Mouse (Mus musculus) gastrocnemius, postnatal 10 days (tissue): ENCODE measurements around the gene Qpct. TPM values are rescaled to one million over a fixed set of nuclear protein-coding genes. Genes with fewer than 3 reads are reported as not detected.

Source experiments
- DNase-seq: peaks from one replicate; pipeline ENCODE4 v3.0.0; 2021; ENCODE audit warnings: mixed read lengths
- long read RNA-seq, 2 experiments: library from polyadenylated mRNA; stranded (forward); transcript quantifications; one replicate each; pipeline ENCODE4 v2.0.0; 2021
- total RNA-seq, 2 experiments: library from RNA; stranded (reverse); gene quantifications; 2 replicates each; pipeline ENCODE4 v1.2.3; 2021

Gene Qpct
- 10 to 100 TPM; 12.3 to 15.9 TPM for total RNA-seq
- long read RNA-seq, experiment 1, transcript Qpct-201 (7 exons, 2,059 nt): major isoform, 18 of 19 reads
- long read RNA-seq, experiment 1, partial matches to known transcripts: 0 of 19 reads
- long read RNA-seq, experiment 1, other reads (novel, unspliced or antisense): 0 of 19 reads
- long read RNA-seq, experiment 2, transcript Qpct-201 (7 exons, 2,059 nt): major isoform, 8 of 9 reads
- long read RNA-seq, experiment 2, partial matches to known transcripts: 0 of 9 reads
- long read RNA-seq, experiment 2, other reads (novel, unspliced or antisense): 0 of 9 reads

GRCm38 (mm10) chr17:79051606-79052005 lies at the start of gene Qpct:
TSS of gene Qpct (plus strand) at chr17:79051906.
- DNase-seq: no peak

DNA sequence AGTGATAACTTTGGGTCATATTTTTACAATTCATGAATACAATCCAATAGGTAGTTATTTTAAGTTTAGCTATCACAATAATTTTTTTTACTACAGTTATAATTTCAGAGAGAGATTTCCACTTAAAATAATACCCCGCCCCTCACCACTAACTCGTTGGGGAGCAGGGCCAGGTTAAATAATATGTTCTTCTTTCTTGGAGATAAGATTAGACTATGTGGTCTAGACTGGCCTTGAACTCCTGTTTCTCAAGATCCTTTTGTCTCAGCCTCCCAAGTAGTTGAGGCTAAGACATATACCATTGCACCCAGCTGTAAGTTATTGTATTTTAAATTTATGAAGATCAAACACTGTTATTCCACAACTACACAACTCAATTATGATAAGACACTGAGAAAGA lies 38.1 kb upstream of the Qpct start:
- no peak for DNase-seq

- DNase-seq: no peak
These were observed 36.6 kb upstream of the Qpct start for GRCm38 (mm10) chr17:79014911-79015685.

DNA sequence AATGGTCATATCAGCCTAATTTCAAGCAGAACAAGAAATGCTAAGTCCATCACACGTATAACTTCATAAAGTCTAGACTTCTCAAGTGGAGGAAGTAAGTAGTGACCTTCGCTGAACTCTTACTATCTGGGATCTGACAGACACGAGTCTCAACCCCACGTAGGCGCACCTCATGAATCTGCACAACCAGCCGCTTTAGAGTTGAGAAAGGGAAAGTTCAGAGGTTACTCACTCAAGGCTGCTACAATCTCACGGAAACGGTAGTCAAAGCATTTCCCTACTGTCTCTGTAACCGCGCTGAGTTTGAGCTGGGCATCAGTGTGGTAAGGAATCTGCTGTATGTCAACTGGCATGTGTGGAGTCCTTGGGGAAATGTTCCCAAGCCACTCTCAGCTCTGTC lies 35.9 kb upstream of the Qpct start:
- no peak for DNase-seq

GRCm38 (mm10) chr17:79018422-79018821 lies 33.3 kb upstream of the Qpct start:
- DNase-seq: no peak

GRCm38 (mm10) chr17:79019726-79020207 lies 31.9 kb upstream of the Qpct start:
- DNase-seq: no peak

DNA sequence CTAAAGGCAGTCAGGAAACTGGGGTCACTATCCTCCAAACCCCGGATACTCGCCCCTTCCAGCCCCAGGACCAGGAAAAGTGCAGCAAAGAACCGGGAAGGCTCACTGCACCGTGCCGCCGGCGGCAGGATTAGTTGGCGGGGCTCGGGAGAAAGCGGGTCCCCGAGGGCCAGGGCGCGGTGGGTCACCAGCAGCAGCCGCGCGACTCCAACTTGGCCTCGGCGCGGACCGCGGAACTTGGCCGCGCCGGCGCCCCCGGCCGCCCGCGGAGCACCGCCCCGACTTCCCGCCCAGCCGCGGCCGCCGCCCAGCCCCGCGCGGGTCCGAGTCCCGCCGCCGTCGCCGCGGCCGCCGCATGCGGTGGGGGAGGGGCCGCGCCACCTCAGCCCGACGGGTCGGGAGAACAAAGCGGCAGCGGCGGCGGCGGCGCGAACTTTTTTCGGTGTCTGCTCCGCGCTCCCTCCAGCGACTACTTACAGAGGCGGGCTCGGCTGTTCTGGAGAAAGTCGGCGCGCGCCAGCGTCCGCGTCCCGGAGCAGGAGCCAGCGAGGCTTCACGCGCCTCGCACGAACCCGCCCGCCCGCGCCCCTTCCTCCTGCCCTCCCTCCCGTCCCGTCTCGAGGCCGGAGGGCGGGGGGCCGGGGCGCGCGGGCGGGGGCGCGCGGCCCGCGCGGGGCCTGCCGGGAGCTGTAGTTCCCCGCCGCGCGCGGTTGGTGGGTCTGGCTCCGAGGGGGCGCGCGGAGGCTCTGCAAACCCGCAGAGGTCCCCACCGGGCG lies 31.3 kb upstream of the Qpct start, which contains the start of gene Prkd3:
Gene Prkd3, minus strand, starts transcription at position 609 of the 776 bp plus-strand sequence.
- DNase-seq: peak; percentile 73

- no peak for DNase-seq
These were observed 30.7 kb upstream of the Qpct start for GRCm38 (mm10) chr17:79020984-79021335.

GRCm38 (mm10) chr17:79022746-79023145 lies 29.0 kb upstream of the Qpct start:
- no peak for DNase-seq

DNA sequence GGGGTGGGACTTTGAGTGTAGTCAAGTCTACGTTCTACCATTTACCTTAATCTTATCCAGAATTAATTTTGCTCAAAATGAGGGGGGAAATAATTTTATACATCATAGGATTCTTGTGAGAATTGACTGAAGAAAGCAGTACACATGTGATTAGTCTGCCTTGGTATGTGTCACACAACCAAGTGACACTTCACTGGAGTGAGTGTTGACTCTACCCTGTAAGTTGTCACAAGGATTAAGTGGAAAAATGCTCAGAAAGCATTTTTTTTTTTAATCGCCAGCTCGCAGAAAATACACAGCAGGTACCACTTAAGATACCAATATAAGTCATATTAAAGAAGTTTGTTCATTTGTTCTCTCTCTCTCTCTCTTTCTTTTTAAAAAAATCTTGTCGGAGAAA lies 27.2 kb upstream of the Qpct start:
- no peak for DNase-seq

DNA sequence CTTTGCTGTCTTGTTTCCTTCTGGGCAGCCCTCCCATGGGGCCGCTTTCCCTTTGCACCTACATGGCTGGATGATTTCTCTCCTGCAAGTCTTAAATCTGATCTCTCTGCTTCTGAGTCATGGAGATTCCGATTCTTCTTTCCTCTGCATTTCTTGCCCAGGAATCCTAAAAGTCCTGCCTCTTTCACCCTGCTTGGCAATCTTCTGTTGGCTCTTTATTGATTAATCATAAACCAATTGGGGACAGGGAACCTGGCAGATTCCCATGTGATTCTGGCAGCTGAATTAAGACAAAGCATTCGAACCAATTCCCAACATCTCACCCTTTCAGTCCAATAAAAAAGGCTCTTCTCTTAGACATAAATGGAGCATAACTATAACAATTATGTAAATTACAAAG lies 22.5 kb upstream of the Qpct start:
- DNase-seq: no peak

DNA sequence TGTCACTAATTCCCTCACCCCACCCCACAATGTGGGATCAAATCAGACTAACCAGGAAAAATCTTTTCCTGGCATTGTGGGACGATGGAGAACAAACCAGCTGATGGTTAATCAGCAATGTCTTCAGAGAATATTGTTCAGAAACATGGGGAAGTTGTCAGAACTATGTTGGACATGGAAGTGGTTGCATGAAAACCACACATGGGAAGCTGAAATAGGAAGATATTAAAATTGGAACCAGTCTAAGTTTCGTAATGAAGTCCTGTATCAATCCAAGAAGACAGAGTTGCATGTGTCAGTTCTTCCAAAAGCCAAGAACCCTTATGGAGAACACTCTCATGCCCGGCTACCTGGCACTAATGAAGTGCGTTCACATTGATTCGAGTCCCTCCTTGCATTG lies 20.1 kb upstream of the Qpct start:
- no peak for DNase-seq

- no peak for DNase-seq
These were observed 18.9 kb upstream of the Qpct start for GRCm38 (mm10) chr17:79032782-79033181.

DNA sequence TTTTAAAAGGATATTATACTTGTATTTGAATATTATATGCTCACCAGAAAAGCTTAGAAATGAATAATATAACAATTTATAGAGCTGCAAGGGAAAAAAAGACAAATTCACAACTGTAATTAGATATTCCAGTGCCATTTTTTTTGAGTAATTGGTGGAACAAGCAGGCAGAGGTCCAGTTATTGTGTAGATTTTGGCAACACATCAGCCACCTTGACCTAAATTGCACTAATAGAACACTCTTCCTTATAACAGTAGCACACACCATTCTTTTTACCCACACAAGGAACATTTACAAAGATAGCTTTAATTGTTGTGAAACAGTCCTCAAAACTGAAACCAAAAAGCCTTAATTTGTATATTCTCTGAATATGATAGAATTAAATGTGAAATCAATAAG lies 12.0 kb upstream of the Qpct start:
- no peak for DNase-seq

DNA sequence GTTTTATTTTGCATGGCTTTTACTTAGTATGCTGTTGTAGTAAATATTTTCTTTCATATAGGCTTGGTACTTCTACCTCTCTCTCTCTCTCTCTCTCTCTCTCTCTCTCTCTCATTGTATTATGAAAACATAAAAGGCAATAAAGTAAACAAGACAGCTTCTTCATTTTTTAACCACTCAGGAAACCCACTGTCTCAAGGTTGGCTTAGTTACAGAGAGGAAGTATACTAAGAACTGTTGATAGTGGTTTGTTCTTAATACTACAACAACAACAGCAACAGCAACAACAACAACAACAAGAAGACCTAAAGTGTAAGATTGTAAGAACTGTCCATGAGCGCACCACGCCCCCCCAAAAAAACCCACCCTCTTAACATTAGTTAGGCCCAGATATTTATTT lies 8.0 kb upstream of the Qpct start:
- DNase-seq: no peak

DNA sequence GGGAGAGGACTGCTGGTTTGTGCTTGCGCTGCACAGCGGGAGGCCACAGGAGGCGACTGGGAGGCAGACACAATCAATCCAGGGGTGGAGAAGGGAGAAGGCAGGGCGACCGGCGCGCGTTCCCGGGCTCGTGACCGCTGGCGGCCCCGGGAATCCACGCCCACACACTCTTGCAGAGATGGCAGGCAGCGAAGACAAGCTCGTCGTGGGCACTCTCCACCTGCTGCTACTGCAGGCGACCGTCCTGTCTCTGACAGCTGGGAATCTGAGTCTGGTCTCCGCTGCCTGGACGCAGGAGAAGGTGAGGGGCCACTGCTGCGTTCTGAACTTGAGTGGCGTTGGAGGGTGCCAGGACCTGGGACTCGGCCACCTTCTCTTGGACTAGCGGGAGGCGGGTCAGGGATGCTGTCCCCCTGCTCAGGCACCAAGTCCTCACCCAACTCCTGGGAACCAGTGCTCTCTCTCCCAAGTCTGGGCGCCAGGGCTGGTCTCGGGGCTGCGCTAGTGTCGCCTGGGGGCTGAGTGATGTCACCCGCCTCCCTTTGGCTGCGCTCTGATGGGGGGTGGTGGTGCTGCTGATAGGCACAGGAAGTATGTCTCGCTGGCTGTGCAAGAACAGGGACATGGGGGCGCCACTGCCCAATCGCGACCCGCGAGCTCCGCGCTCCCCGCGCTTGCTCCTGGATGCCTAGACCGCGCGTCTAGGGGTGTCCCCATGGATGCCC lies 544 bp downstream of the Qpct start:
- peak; percentile 68 for DNase-seq

DNA sequence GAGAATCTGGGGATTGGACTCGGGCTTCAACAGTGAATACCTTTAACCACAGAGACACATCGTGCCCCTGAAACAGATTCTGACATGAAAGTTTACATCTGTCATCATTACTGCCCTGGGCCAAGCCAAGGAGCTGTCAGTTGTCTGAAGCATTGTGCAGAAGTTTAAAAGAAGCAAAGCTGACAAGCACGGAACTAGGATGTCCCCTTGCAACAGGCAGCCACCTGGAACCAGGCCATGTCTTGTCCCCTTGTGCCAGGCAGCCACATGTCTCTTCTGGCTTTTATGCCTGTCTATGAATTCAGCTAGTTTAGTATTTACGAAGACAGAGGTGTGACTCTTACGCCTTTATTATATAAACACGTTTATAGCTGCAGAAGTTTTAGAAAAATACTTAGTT lies 6.6 kb downstream of the Qpct start:
- DNase-seq: no peak

DNA sequence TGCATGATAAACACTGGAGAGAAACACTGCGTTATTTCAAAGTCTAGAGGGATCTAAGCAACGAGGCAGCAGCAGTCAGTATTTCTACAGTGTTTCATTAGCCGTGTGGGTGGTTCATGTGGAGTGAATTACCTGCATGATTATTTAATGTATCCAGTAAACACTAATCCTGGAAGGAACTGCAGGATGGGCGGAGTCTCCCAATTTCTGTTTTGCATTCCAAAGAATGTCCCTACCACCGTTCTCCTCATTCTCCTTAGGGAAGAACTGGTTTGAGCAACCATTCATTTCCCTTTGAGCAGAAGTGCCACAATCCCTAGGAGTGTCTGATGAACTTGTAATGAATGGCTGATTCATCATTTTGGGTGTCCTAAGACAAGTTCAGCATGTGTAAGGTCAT lies 8.5 kb downstream of the Qpct start:
- no peak for DNase-seq

DNA sequence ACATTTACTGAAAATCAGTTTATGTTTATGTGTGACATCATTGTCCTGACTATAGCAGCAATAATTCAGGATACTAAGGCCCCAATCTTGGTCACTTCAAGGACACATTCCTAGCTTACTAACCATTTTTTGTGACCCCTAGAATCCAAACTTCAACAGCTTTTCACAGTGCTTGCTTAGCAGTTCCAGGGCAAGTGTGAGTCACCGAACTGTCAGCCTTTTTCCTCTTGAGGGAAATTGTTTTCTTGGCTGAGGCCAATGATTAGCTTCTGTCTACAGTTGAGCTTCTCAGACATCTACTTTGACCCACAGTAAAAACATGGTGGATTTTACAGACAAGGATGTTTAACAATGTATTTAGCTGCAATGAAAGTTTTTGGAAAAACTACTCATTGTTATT lies 12.5 kb downstream of the Qpct start:
- no peak for DNase-seq

DNA sequence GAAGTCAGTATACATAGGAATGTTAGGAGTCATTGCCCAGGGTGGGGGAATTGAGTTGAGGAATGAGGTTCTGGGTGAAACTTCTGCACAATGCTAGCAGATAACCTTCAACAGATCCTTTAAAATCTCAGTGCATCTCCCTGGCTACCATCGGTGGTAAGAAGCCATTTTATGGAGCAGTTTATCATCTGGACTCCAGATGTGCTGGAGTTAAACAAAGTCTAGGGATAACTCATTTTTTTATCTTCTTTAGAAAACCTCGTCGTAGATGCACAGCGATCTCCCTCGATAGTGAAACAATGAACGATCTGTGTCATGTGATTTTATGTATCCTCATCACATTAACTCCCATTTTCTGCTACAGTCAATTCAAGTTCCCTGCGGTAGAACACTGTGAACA lies 16.9 kb downstream of the Qpct start:
- no peak for DNase-seq

DNA sequence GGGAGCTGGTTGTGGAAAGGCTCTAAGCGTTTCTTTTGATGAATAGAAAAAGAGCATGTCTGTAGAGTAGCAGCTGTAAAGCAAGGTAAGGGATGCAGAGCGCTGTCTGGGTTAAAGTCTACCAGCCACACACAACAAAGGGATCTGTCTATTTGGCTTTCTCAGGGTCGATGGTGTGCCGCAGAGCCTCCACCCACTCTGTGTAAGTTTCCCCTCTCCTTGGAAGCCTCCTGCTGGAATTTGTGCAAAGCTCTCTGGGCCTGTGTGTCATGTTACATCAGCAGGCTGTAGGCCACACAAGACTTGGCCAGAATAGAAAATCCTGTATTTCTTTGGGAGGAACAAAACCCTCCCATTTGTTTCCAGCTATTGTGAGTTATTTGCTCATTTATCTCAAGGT lies 17.3 kb downstream of the Qpct start:
- peak; percentile 14 for DNase-seq

DNA sequence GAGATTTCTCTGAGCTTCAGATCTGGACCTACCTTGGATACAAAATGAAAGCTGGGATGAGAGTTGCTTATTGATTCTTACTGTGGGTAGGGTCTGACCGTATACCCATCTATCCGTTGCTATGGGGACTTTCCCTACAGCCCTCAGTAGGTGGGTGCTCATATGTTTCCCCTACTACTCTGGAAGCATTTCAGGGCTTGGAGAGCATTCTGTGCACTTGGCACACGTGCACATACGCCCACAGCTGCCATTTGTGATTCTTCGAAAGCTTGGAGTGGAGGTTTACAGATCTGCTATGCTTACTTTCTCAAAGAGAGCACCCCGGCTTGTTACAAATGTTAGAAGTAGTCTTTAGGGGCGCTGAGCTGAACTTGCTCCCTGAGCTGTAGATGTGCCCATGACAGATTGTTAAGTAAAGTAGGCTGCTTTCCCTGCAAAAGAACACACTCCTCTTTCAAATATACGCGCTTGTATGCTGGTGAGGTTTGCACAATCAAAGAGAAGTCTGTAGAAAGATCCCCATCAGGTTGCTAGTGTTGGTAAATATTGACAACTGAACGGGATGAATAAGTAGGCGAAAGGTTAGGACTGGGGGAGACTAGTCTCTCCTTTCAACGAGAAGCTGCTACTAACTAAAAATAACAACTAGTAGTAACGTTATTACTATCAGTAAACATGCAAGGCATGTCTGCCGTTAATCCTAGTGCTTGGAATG lies 18.2 kb downstream of the Qpct start:
- no peak for DNase-seq
